Comparison of ENCODE assay signal across 16 mouse cellular contexts in the genomic region with DNA sequence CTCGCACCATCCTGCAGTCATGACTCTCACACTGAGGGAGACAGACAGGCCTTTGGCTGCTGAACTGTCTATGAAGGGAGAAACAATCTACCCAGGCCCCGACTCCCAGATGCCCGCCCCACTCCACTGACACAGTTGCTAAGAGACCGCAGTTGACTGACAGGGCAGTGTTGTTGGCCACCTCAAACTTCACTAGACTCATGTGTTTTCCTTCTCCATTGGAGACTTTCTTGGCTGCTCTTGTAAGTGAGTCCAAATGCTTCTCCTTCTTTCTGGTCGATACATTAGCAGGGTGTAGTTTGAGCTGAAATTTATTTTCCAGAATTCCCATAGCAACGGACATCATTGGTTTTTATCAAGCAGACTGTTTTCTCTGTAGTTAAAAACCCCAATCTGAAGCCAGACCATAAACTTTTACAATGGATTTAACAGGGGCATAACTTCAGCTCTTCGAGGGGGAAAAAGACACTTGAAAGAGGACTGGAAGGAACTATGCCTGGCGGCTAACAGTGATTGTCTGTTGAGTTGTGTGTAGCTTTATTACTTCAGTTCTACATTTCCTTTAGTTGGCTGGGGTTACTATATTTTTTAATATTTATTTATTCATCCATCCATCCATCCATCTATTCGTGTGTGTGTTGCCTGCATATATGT. TPM values are rescaled to one million over a fixed set of nuclear protein-coding genes. Genes with fewer than 3 reads are reported as not detected.
DNase-seq lines count a peak whose midpoint lies in the region; ATAC-seq and TF ChIP-seq lines count a peak whose summit lies in the region.
"Had no signal": no experiment of that assay in that cellular context is flagged by ENCODE, and none has a peak within 500 bp of the region (broad histone marks: within the 10 kb centered on the region; RNA-seq: fewer than 3 reads in every experiment).

No protein-coding gene starts in this region.

- 68% methylated on average over 9 of the region's 9 CpGs for WGBS in forebrain, embryonic 14.5 days
- WGBS in forebrain, embryonic 13.5 days, result 73% methylated on average over 9 of the region's 9 CpGs
- 46% methylated on average over 9 of the region's 9 CpGs for WGBS in kidney, postnatal 0 days
- WGBS in kidney, adult 2 months, result 64% methylated on average over 9 of the region's 9 CpGs
- WGBS in hindbrain, embryonic 16.5 days, result 60% methylated on average over 9 of the region's 9 CpGs

- no peaks in the 10 kb centered on the region for H3K9me3 ChIP-seq in forebrain, embryonic 14.5 days (replicated peaks; ENCODE audit: control insufficient read depth, low read length)
- no peaks in the 10 kb centered on the region for H3K9me3 ChIP-seq in forebrain, embryonic 13.5 days (replicated peaks)
- H3K9me3 ChIP-seq in kidney, postnatal 0 days (replicated peaks; ENCODE audit: low read length), result no peaks in the 10 kb centered on the region
- H3K9me3 ChIP-seq in hindbrain, embryonic 16.5 days (ENCODE audit: control insufficient read depth, low read length), result no peaks in the 10 kb centered on the region
- H3K9me3 ChIP-seq: embryonic facial prominence, embryonic 12.5 days had no signal

- no peaks in the 10 kb centered on the region for H3K27me3 ChIP-seq in forebrain, embryonic 14.5 days (replicated peaks; ENCODE audit: control insufficient read depth, insufficient read depth, low read length)
- no peaks in the 10 kb centered on the region for H3K27me3 ChIP-seq in forebrain, embryonic 13.5 days
- no peaks in the 10 kb centered on the region for H3K27me3 ChIP-seq in kidney, postnatal 0 days (ENCODE audit: insufficient read depth, low read length)
- no peaks in the 10 kb centered on the region for H3K27me3 ChIP-seq in kidney, adult 2 months (replicated peaks; ENCODE audit: control insufficient read depth, insufficient read depth, low read length)
- H3K27me3 ChIP-seq in hindbrain, embryonic 16.5 days (replicated peaks; ENCODE audit: control insufficient read depth, insufficient read depth, low read length), result no peaks in the 10 kb centered on the region
- H3K27me3 ChIP-seq: embryonic facial prominence, embryonic 12.5 days had no signal

- no peak overlapping the region for H3K4me3 ChIP-seq in forebrain, embryonic 14.5 days (ENCODE audit: low read depth, low read length)
- H3K4me3 ChIP-seq in forebrain, embryonic 13.5 days, result no peak overlapping the region
- no peak overlapping the region for H3K4me3 ChIP-seq in kidney, postnatal 0 days (replicated peaks; ENCODE audit: low read depth, low read length)
- H3K4me3 ChIP-seq in kidney, adult 2 months (ENCODE audit: insufficient read depth, low read depth, low read length), result no peak overlapping the region
- H3K4me3 ChIP-seq in hindbrain, embryonic 16.5 days (ENCODE audit: low read length), result no peak overlapping the region
- H3K4me3 ChIP-seq: embryonic facial prominence, embryonic 12.5 days; left cerebral cortex, adult 2 months had no signal

- 0 out of 2 replicates have a peak, but pooled peaks have one; percentile 34 for ATAC-seq in forebrain, embryonic 14.5 days
- no peak for ATAC-seq in forebrain, embryonic 13.5 days
- no peak for ATAC-seq in kidney, postnatal 0 days (replicated peaks; ENCODE audit: low FRiP score, low read depth)
- peak; percentile 79 for ATAC-seq in hindbrain, embryonic 16.5 days

- no peaks in the 10 kb centered on the region for H3K4me1 ChIP-seq in forebrain, embryonic 14.5 days (ENCODE audit: control insufficient read depth, insufficient read depth, low read length)
- peaks cover 11% of the 10 kb centered on the region for H3K4me1 ChIP-seq in forebrain, embryonic 13.5 days
- H3K4me1 ChIP-seq in kidney, postnatal 0 days (replicated peaks; ENCODE audit: insufficient read depth, low read length), result no peaks in the 10 kb centered on the region
- no peaks in the 10 kb centered on the region for H3K4me1 ChIP-seq in kidney, adult 2 months (ENCODE audit: control insufficient read depth, insufficient read depth, low read length)
- no peaks in the 10 kb centered on the region for H3K4me1 ChIP-seq in hindbrain, embryonic 16.5 days (ENCODE audit: control insufficient read depth, insufficient read depth, low read depth, low read length)

- H3K27ac ChIP-seq in forebrain, embryonic 14.5 days (ENCODE audit: low read depth, low read length), result no peak overlapping the region
- H3K27ac ChIP-seq in forebrain, embryonic 13.5 days, result no peak overlapping the region
- H3K27ac ChIP-seq in kidney, postnatal 0 days, result no peak overlapping the region
- no peak overlapping the region for H3K27ac ChIP-seq in kidney, adult 2 months (ENCODE audit: insufficient read depth, low read depth, low read length)
- H3K27ac ChIP-seq in hindbrain, embryonic 16.5 days (ENCODE audit: low read depth, low read length), result no peak overlapping the region
- H3K27ac ChIP-seq: embryonic facial prominence, embryonic 12.5 days; left cerebral cortex, adult 2 months; liver, embryonic 14.5 days had no signal

- no peak for TF ChIP-seq POLR2A in kidney, adult 2 months (IDR thresholded peaks at IDR 0.05; ENCODE audit: low read depth, low read length)
- TF ChIP-seq POLR2A in brain, embryonic 14.5 days (IDR thresholded peaks at IDR 0.05; ENCODE audit: borderline replicate concordance, extremely low read depth, insufficient read depth, insufficient read length, poor library complexity, severe bottlenecking), result no peak

- H3K4me2 ChIP-seq in forebrain, embryonic 14.5 days (ENCODE audit: low read length), result no peak overlapping the region
- no peak overlapping the region for H3K4me2 ChIP-seq in forebrain, embryonic 13.5 days
- H3K4me2 ChIP-seq in kidney, postnatal 0 days (ENCODE audit: low read length), result no peak overlapping the region
- H3K4me2 ChIP-seq in hindbrain, embryonic 16.5 days (ENCODE audit: low read length), result no peak overlapping the region
- H3K4me2 ChIP-seq: embryonic facial prominence, embryonic 12.5 days; heart, embryonic 11.5 days had no signal

- TF ChIP-seq CTCF in kidney, postnatal 0 days (IDR thresholded peaks at IDR 0.05; ENCODE audit: low read depth), result no peak
- TF ChIP-seq CTCF in kidney, adult 2 months (conservative IDR thresholded peaks at IDR 0.05; ENCODE audit: insufficient read depth, insufficient read length, low read depth, low read length), result no peak
- no peak for TF ChIP-seq CTCF in brain, embryonic 14.5 days (IDR thresholded peaks at IDR 0.05; ENCODE audit: borderline replicate concordance, extremely low read depth, insufficient read depth, insufficient read length)

- no peaks in the 10 kb centered on the region for H3K36me3 ChIP-seq in forebrain, embryonic 14.5 days (ENCODE audit: control insufficient read depth, insufficient read depth, low read length)
- H3K36me3 ChIP-seq in forebrain, embryonic 13.5 days (ENCODE audit: poor library complexity, severe bottlenecking), result no peaks in the 10 kb centered on the region
- no peaks in the 10 kb centered on the region for H3K36me3 ChIP-seq in kidney, postnatal 0 days (ENCODE audit: insufficient read depth, low read length)
- H3K36me3 ChIP-seq in kidney, adult 2 months (ENCODE audit: control insufficient read depth, insufficient read depth, low read length), result no peaks in the 10 kb centered on the region
- H3K36me3 ChIP-seq in hindbrain, embryonic 16.5 days (ENCODE audit: control insufficient read depth, insufficient read depth, low read length), result no peaks in the 10 kb centered on the region
- H3K36me3 ChIP-seq: embryonic facial prominence, embryonic 12.5 days had no signal

- H3K9ac ChIP-seq in forebrain, embryonic 14.5 days (ENCODE audit: low read length), result no peak overlapping the region
- H3K9ac ChIP-seq in forebrain, embryonic 13.5 days, result no peak overlapping the region
- no peak overlapping the region for H3K9ac ChIP-seq in kidney, postnatal 0 days (ENCODE audit: low read depth, low read length)
- H3K9ac ChIP-seq in hindbrain, embryonic 16.5 days (ENCODE audit: low read depth, low read length), result no peak overlapping the region
- H3K9ac ChIP-seq: embryonic facial prominence, embryonic 12.5 days; liver, embryonic 14.5 days had no signal

- DNase-seq in forebrain, embryonic 14.5 days (ENCODE audit: low spot score), result peak; percentile 41
- peak; percentile 40 for DNase-seq in kidney, postnatal 0 days (ENCODE audit: low spot score)
- DNase-seq in kidney, adult 2 months, result no peak
- peak; percentile 68 for DNase-seq in brain, embryonic 14.5 days (ENCODE audit: low read depth)
- DNase-seq in spleen, postnatal 14 days (ENCODE audit: low spot score in 2 of 2), result no peak
- DNase-seq in thymus, postnatal 10 days (ENCODE audit: low spot score in 2 of 2), result no peak
- DNase-seq: adrenal gland, postnatal 36 days; B cell, adult 2 months; lung, postnatal 36 days; right cerebral cortex, postnatal 14 days had no signal

RNA-seq across cellular contexts. Expression of a gene that starts 36.7 kb away (rescaled TPM):
- polyA plus RNA-seq in forebrain, embryonic 14.5 days (2014; fragmentation: Nextera tagmentation; extraction: Ambion mirVana), result 0.67 and 1.2 TPM in 2 replicates
- polyA plus RNA-seq in forebrain, embryonic 13.5 days (2015; fragmentation: Nextera tagmentation; extraction: Ambion mirVana), result 0.67 and 0.92 TPM in 2 replicates
- 0.89 and 0.91 TPM in 2 replicates for polyA plus RNA-seq in kidney, postnatal 0 days (2015; fragmentation: Nextera tagmentation; extraction: Ambion mirVana)
- 0.50 and 0.88 TPM in 2 replicates for polyA plus RNA-seq in kidney, adult 2 months (2012; rRNA removed)
- polyA plus RNA-seq in brain, embryonic 14.5 days (2012; rRNA removed), result 0.75 and 1.1 TPM in 2 replicates
- 0.94 and 1.5 TPM in 2 replicates for polyA plus RNA-seq in hindbrain, embryonic 16.5 days (2015; fragmentation: Nextera tagmentation; extraction: Ambion mirVana)

Comparison
In these comparisons a context has a peak if more than half of its experiments do, and no peak if none do; other contexts are left out.
1. ATAC-seq: peak in forebrain, embryonic 14.5 days (single experiment) and hindbrain, embryonic 16.5 days (single experiment); none in forebrain, embryonic 13.5 days (single experiment) and kidney, postnatal 0 days (single experiment).
2. DNase-seq: peak in forebrain, embryonic 14.5 days (single experiment), kidney, postnatal 0 days (single experiment) and brain, embryonic 14.5 days (single experiment); none in kidney, adult 2 months (single experiment), spleen, postnatal 14 days (0 of 2) and thymus, postnatal 10 days (0 of 2).